8 mouse cellular contexts compared by ENCODE assay signal in genomic region chr6:90716853-90717252, GRCm38 (mm10).
A peak's percentile ranks its signal among the peaks of the same experiment; 100 is the strongest.
DNase-seq lines count a peak whose midpoint lies in the region; ATAC-seq and TF ChIP-seq lines count a peak whose summit lies in the region.

No protein-coding gene starts in this region.

- no peak overlapping the region for H3K9ac ChIP-seq in heart, embryonic 11.5 days (ENCODE audit: low read depth, low read length)
- H3K9ac ChIP-seq in liver, embryonic 15.5 days: no peak overlapping the region

- peak overlapping the region; percentile 77 for H3K4me3 ChIP-seq in heart, embryonic 11.5 days (ENCODE audit: low read depth, low read length)
- H3K4me3 ChIP-seq in E14TG2a.4 (replicated peaks; ENCODE audit: low read length): peak overlapping the region; percentile 85; the same call in 1 of the 2 replicates
- H3K4me3 ChIP-seq in hindbrain, embryonic 10.5 days: peak overlapping the region; percentile 65
- peak overlapping the region; percentile 92 for H3K4me3 ChIP-seq in liver, embryonic 15.5 days (replicated peaks)

- no peaks in the 10 kb centered on the region for H3K27me3 ChIP-seq in heart, embryonic 11.5 days (ENCODE audit: control insufficient read depth, insufficient read depth, low read length)
- no peaks in the 10 kb centered on the region for H3K27me3 ChIP-seq in E14TG2a.4 (ENCODE audit: insufficient read depth, low read length)
- no peaks in the 10 kb centered on the region for H3K27me3 ChIP-seq in hindbrain, embryonic 10.5 days (ENCODE audit: insufficient read depth, poor library complexity, severe bottlenecking)
- no peaks in the 10 kb centered on the region for H3K27me3 ChIP-seq in liver, embryonic 15.5 days

- WGBS in heart, embryonic 11.5 days (ENCODE audit: insufficient replicate concordance): 29% methylated on average over 4 of the region's 4 CpGs
- WGBS in hindbrain, embryonic 10.5 days: 50% methylated on average over 4 of the region's 4 CpGs
- WGBS in liver, embryonic 15.5 days (ENCODE audit: insufficient replicate concordance): 31% methylated on average over 4 of the region's 4 CpGs

- no peak overlapping the region for H3K27ac ChIP-seq in heart, embryonic 11.5 days (ENCODE audit: low read depth, low read length)
- no peak overlapping the region for H3K27ac ChIP-seq in hindbrain, embryonic 10.5 days
- no peak overlapping the region for H3K27ac ChIP-seq in liver, embryonic 15.5 days (replicated peaks)

- TF ChIP-seq CTCF in E14TG2a.4 (conservative IDR thresholded peaks at IDR 0.05; ENCODE audit: low read length): no peak

- peaks cover 37% of the 10 kb centered on the region for H3K4me1 ChIP-seq in heart, embryonic 11.5 days (ENCODE audit: control insufficient read depth, insufficient read depth, low read length)
- peaks cover 27% of the 10 kb centered on the region for H3K4me1 ChIP-seq in E14TG2a.4 (replicated peaks; ENCODE audit: low read depth, low read length)
- peaks cover 56% of the 10 kb centered on the region for H3K4me1 ChIP-seq in hindbrain, embryonic 10.5 days (replicated peaks)
- H3K4me1 ChIP-seq in liver, embryonic 15.5 days (replicated peaks): peaks cover 66% of the 10 kb centered on the region

- no peaks in the 10 kb centered on the region for H3K36me3 ChIP-seq in heart, embryonic 11.5 days (ENCODE audit: control insufficient read depth, insufficient read depth, low read length)
- H3K36me3 ChIP-seq in E14TG2a.4 (ENCODE audit: insufficient read depth, low read length): peaks cover 8% of the 10 kb centered on the region; the same call in 1 of the 2 replicates
- no peaks in the 10 kb centered on the region for H3K36me3 ChIP-seq in hindbrain, embryonic 10.5 days
- no peaks in the 10 kb centered on the region for H3K36me3 ChIP-seq in liver, embryonic 15.5 days (replicated peaks)

- DNase-seq in heart, adult 9 months (ENCODE audit: low spot score in 2 of 2): no peak
- no peak for DNase-seq in hindbrain, embryonic 10.5 days (ENCODE audit: low spot score)
- no peak for DNase-seq in right cerebral cortex, adult 2 months (ENCODE audit: low spot score in 2 of 2)
- DNase-seq in right cerebral cortex, postnatal 14 days: no peak
- DNase-seq in left cerebral cortex, adult 11 months (ENCODE audit: low spot score): no peak

- ATAC-seq in heart, embryonic 11.5 days (replicated peaks; ENCODE audit: insufficient number of reproducible peaks, low FRiP score, low TSS enrichment): no peak
- no peak for ATAC-seq in liver, embryonic 15.5 days (ENCODE audit: insufficient read depth)

- H3K4me2 ChIP-seq in heart, embryonic 11.5 days: peak overlapping the region; percentile 88
- H3K4me2 ChIP-seq in liver, embryonic 15.5 days: peak overlapping the region; percentile 88

- no peaks in the 10 kb centered on the region for H3K9me3 ChIP-seq in heart, embryonic 11.5 days (replicated peaks; ENCODE audit: control insufficient read depth, low read length)
- H3K9me3 ChIP-seq in E14TG2a.4 (ENCODE audit: low read length): no peaks in the 10 kb centered on the region
- H3K9me3 ChIP-seq in hindbrain, embryonic 10.5 days: no peaks in the 10 kb centered on the region
- no peaks in the 10 kb centered on the region for H3K9me3 ChIP-seq in liver, embryonic 15.5 days (replicated peaks)
